Mouse (Mus musculus) midbrain, embryonic 14.5 days (tissue): ENCODE data around the gene Snx25. TPM values are rescaled to one million over a fixed set of nuclear protein-coding genes. Genes with fewer than 3 reads are reported as not detected.

Experiments used
- ATAC-seq: fragments of 200-750 bp; cut with Nextera tagmentation; 2 replicates; pipeline ENCODE4 v1.8.0; 2017; ENCODE audit warnings: moderate number of reproducible peaks, moderate library complexity; ENCODE audit not compliant: low FRiP score, low TSS enrichment
- DNase-seq: peaks from one replicate; pipeline ENCODE4 v3.0.0-alpha.2; 2015
- H3K27ac ChIP-seq: fragments of 300-500 bp; sonication (generic); replicated peaks from 2 replicates; pipeline ENCODE4 v1.5.1; 2014; ENCODE audit warnings: mild to moderate bottlenecking, low read depth, low read length, moderate library complexity
- H3K27me3 ChIP-seq: fragments of 300-500 bp; sonication (generic); 2 replicates; pipeline ENCODE4 v1.6.1; 2014; ENCODE audit warnings: low read length, control low read depth, mixed read lengths; ENCODE audit not compliant: control insufficient read depth, insufficient read depth
- H3K36me3 ChIP-seq: fragments of 300-500 bp; sonication (generic); 2 replicates; pipeline ENCODE4 v1.6.1; 2014; ENCODE audit warnings: low read length, control low read depth; ENCODE audit not compliant: control insufficient read depth, insufficient read depth
- H3K4me1 ChIP-seq: fragments of 300-500 bp; sonication (generic); 2 replicates; pipeline ENCODE4 v1.6.1; 2014; ENCODE audit warnings: mild to moderate bottlenecking, antibody characterized with exemption, low read length, control low read depth; ENCODE audit not compliant: control insufficient read depth, insufficient read depth
- H3K4me2 ChIP-seq: fragments of 300-500 bp; sonication (generic); 2 replicates; pipeline ENCODE4 v1.6.1; 2014; ENCODE audit warnings: mild to moderate bottlenecking, low read length, moderate library complexity
- H3K4me3 ChIP-seq: fragments of 300-500 bp; sonication (generic); replicated peaks from 2 replicates; pipeline ENCODE4 v1.5.1; 2014; ENCODE audit warnings: low read depth, low read length
- H3K9ac ChIP-seq: fragments of 300-500 bp; sonication (generic); replicated peaks from 2 replicates; pipeline ENCODE4 v1.6.1; 2014; ENCODE audit warnings: mild to moderate bottlenecking, low read length, moderate library complexity
- H3K9me3 ChIP-seq: fragments of 300-500 bp; sonication (generic); 2 replicates; pipeline ENCODE4 v1.6.1; 2016; ENCODE audit warnings: low read length, control low read depth, mixed read lengths; ENCODE audit not compliant: control insufficient read depth
- WGBS: fragments of 180-500 bp; shearing (Covaris S2); extraction: QIAGEN DNeasy Blood & Tissue Kit; methylation state at CpG from one replicate; pipeline ENCODE4 v1.1.7; 2014; 5-methylcytosine and 5-hydroxymethylcytosine counted together
- polyA plus RNA-seq: library from polyadenylated mRNA; unstranded; fragments of >200 nt; fragmentation: Nextera tagmentation; extraction: Ambion mirVana; gene quantifications from 2 replicates; pipeline ENCODE4 v1.2.1, GENCODE M21; 2014

Snx25 gene
- polyA plus RNA-seq, 1 experiment from 2014 or later = 14.0 TPM

- Histone ChIP-seq H3K36me3 (peaks cover 34% of the 10 kb centered on the region), H3K9me3 (no peaks in the 10 kb centered on the region), H3K27me3 (no peaks in the 10 kb centered on the region), H3K9ac (no peak overlapping the region), H3K27ac (no peak overlapping the region), H3K4me2 (no peak overlapping the region), H3K4me1 (no peaks in the 10 kb centered on the region; the same call in 1 of the 2 replicates), H3K4me3 (no peak overlapping the region)
- no peak for DNase-seq
- no peak for ATAC-seq
- WGBS = 100% methylated on average over 2 of the region's 2 CpGs
Observed at GRCm38 (mm10) chr8:45994111-45994510, 157.8 kb downstream of the Snx25 start.

GRCm38 (mm10) chr8:45990631-45991310, 161.2 kb downstream of the Snx25 start:
- Histone ChIP-seq H3K27ac (no peak overlapping the region), H3K9ac (no peak overlapping the region), H3K9me3 (no peaks in the 10 kb centered on the region), H3K4me2 (no peak overlapping the region), H3K27me3 (no peaks in the 10 kb centered on the region), H3K4me1 (no peaks in the 10 kb centered on the region), H3K4me3 (no peak overlapping the region), H3K36me3 (peaks cover 28% of the 10 kb centered on the region)
- WGBS = 92% methylated on average over 4 of the region's 4 CpGs
- DNase-seq (no peak), ATAC-seq (no peak)

GRCm38 (mm10) chr8:45988189-45988588, 163.8 kb downstream of the Snx25 start:
- 72% methylated on average over 2 of the region's 2 CpGs for WGBS

GRCm38 (mm10) chr8:45986665-45987064, 165.3 kb downstream of the Snx25 start:
- Histone ChIP-seq H3K36me3 (peaks cover 39% of the 10 kb centered on the region), H3K4me2 (no peak overlapping the region), H3K27ac (no peak overlapping the region), H3K27me3 (no peaks in the 10 kb centered on the region), H3K4me1 (no peaks in the 10 kb centered on the region), H3K4me3 (no peak overlapping the region), H3K9me3 (no peaks in the 10 kb centered on the region), H3K9ac (no peak overlapping the region)
- 89% methylated on average over 3 of the region's 3 CpGs for WGBS
- DNase-seq (no peak), ATAC-seq (no peak)

More at GRCm38 (mm10) chr8:45988189-45988588, 163.8 kb downstream of the Snx25 start:
- Histone ChIP-seq H3K9me3 (no peaks in the 10 kb centered on the region), H3K9ac (no peak overlapping the region), H3K27ac (no peak overlapping the region), H3K27me3 (no peaks in the 10 kb centered on the region), H3K4me3 (no peak overlapping the region), H3K4me2 (no peak overlapping the region), H3K4me1 (no peaks in the 10 kb centered on the region), H3K36me3 (peaks cover 34% of the 10 kb centered on the region)
- ATAC-seq (no peak), DNase-seq (no peak)

Other genes with a start within 250 kb of the Snx25 start
- 0.26 and 0.29 TPM in 2 replicates for gene Ccdc110, start 217.5 kb downstream of the Snx25 start, polyA plus RNA-seq
- gene 1700029J07Rik, start 176.9 kb downstream of the Snx25 start, polyA plus RNA-seq = 4.0 and 4.5 TPM in 2 replicates
- 58.6 and 62.9 TPM in 2 replicates for gene Ufsp2, start 176.6 kb downstream of the Snx25 start, polyA plus RNA-seq
- gene Lrp2bp, start 152.9 kb downstream of the Snx25 start, polyA plus RNA-seq = 0.86 and 0.91 TPM in 2 replicates
- gene Ankrd37, start 146.5 kb downstream of the Snx25 start, polyA plus RNA-seq = 37.5 and 43.6 TPM in 2 replicates
- gene Cfap97, start 388 bp downstream of the Snx25 start, polyA plus RNA-seq = 26.2 and 30.6 TPM in 2 replicates
- gene Slc25a4, start 59.1 kb upstream of the Snx25 start, polyA plus RNA-seq = 795 and 885 TPM in 2 replicates
- 9.6 and 10.2 TPM in 2 replicates for gene Helt, start 142.5 kb upstream of the Snx25 start, polyA plus RNA-seq